ENCODE assay signal across 11 mouse cellular contexts in genomic region chr12:29617746-29618145, GRCm38 (mm10).
"Had no signal": no experiment of that assay in that cellular context is flagged by ENCODE, and none has a peak within 500 bp of the region (broad histone marks: within the 10 kb centered on the region; RNA-seq: fewer than 3 reads in every experiment).

No protein-coding gene starts in this region.

- H3K4me1 ChIP-seq: limb, embryonic 13.5 days had no signal

- H3K36me3 ChIP-seq: limb, embryonic 13.5 days; midbrain, embryonic 13.5 days; neural tube, embryonic 15.5 days had no signal

- H3K4me3 ChIP-seq: limb, embryonic 13.5 days; midbrain, embryonic 13.5 days; myocyte; neural tube, embryonic 15.5 days had no signal

- H3K27ac ChIP-seq: kidney, postnatal 0 days; limb, embryonic 13.5 days; liver, embryonic 14.5 days; midbrain, embryonic 13.5 days; neural tube, embryonic 15.5 days; stomach, postnatal 0 days had no signal

- H3K9me3 ChIP-seq: limb, embryonic 13.5 days; midbrain, embryonic 13.5 days; neural tube, embryonic 15.5 days had no signal

- H3K4me2 ChIP-seq: limb, embryonic 13.5 days; midbrain, embryonic 13.5 days; neural tube, embryonic 15.5 days had no signal

- DNase-seq: kidney, postnatal 36 days; layer of hippocampus, adult 9-11 months; layer of hippocampus, postnatal 36 days; lung, adult 18-20 months had no signal

- ATAC-seq: midbrain, embryonic 13.5 days had no signal

- H3K9ac ChIP-seq: limb, embryonic 13.5 days; liver, embryonic 14.5 days; midbrain, embryonic 13.5 days; neural tube, embryonic 15.5 days had no signal

- H3K27me3 ChIP-seq: limb, embryonic 13.5 days; midbrain, embryonic 13.5 days; neural tube, embryonic 15.5 days had no signal
